Mouse (Mus musculus) kidney, postnatal 36 days (tissue): ENCODE results near the gene Rbmxl1.
"Not testable (repeated sequence)": the region's sequence is repeated elsewhere in the genome, so short reads cannot be mapped to it uniquely, and the experiment has no call there.

Experiments used
- DNase-seq, 2 experiments: peaks; one replicate each; pipeline ENCODE4 v3.0.0; 2021 to 2022; ENCODE audit warnings: mixed read lengths in 2 of 2

Rbmxl1 gene

DNA sequence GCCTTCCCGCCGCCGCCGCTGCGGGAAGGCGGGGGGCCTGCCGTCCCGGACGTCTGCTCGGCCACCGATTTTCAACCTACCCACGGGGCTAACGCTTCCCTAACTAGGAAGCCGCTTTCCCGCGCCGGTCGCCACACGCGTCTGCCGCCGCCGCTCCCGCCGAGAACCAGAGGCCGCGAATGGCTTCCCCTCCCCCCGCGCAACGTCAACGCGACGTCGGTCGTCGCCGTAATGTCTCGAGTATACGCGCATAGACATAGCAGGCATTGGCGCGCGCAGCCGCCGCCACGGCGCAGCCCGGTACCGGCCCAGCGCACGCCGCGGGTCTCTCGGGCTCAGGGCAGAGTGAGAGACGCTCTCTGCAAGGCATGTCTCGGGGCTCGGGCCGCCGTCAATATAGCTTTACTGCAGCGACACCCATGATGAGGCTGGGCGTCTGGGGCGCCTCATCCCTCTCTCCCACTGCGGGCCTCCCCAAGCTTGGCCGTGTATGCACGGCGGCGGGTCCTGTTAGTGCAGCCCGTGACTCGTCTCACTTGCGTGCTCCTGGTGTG is at the start of gene Rbmxl1:
Gene Rbmxl1, minus strand, starts transcription at position 180 of the 554 bp plus-strand sequence.
- DNase-seq, result peak; percentile 88 to 97

DNA sequence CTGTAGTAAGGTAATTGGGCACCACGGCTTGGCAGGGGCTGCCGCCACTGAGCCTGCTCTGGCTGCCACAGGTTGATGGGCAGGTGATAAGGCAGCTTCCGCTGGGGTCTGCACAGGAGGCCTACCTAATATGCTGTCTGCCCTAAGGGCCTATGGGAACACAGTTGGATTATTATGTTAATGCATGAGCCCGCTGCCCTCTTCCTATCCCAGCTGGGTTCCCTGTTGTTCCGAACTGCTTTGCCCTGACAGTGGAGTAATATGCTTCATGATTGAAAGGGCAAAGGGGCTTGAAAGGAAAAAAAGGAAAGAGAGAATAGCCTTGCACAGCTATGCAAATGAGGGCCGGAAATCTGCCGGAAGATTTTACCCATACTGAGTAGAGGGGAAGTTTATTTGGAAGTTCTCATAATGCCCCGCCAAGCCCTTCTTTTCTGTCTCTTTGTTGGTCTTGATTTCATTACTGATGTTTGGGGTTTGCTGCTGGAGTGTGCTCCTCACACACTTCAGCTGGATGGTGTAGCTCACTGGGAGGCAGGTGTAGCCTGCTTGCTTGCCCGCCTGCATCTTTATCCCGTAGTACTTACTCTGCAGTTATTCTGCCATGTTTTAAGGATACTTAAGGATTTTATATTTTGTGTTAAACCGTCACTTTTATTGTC is 48.2 kb upstream of the Rbmxl1 start:
- DNase-seq, result no peak

DNA sequence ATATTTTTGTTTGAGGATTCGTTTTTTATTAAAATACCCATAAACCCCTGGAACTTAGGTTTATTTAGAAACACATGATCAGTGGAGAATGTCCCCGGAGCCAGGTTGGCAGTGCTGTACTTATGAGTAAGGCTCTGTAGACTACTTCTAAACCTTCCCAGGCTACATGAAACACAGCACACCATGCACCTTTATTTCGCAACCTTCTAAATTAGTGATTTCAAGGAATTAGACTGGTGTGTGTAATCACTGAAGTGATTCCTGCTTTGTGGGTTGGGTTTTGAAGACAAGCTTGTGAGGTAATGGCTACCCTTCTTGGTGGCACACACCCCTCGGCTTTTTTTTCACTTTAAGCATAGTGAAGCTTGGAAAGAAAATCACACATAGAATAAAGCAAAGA is 47.1 kb upstream of the Rbmxl1 start:
- no peak for DNase-seq

DNA sequence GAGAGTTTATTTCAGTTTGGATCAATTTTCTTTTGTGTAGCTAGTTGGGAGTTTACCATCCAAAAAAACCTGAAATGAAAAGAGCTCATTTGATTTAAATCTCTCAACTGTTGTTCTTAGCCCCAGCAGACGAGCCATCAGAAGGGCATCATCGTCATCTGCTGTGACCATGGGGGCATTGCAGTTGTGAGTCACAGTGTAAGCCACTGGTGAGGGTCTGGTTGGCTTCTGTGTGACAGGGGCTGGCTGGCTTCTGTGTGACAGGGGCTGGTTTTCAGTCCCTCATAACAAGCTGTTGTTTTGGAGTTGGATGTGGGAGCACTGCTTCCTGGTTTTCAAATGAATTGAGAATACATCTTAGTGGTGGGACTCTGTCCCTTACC is 42.0 kb upstream of the Rbmxl1 start:
- DNase-seq, result no peak

DNA sequence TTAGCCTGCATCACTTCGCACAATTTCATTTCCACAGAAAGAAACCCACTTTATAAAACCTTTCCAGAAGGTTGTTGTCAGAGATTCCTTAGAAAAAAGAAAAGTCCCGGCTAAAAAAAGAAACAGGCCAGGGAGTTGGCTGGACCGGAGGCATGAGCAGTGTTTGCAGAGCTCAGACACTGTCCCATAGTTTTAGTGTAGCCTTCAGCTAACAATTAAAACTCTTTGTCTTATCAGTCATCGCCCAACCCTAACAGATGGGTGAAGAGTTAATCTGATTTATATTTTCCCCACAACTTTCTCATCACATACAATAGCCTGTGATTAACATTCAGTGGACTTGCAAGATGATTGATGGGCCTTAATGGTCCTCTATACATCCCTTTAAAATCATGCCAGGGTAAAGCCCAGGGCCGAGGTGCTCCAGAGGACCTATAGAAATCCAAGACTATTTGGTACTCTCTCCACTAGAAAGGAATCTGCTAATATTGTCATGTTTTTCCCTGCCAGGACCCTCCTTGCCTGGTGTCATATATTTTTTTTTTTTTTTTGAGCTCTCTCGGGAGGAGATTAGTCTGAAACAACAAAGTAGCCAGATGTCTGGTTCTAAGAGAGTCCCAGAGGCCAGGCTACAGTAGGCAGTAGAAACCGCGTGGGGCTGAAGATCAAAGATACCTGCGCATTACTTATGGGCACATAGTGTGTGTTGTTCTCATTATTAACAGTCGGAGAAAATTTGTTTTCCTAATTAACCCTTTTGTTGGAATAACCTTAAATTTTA is 41.5 kb upstream of the Rbmxl1 start:
- no peak for DNase-seq

DNA sequence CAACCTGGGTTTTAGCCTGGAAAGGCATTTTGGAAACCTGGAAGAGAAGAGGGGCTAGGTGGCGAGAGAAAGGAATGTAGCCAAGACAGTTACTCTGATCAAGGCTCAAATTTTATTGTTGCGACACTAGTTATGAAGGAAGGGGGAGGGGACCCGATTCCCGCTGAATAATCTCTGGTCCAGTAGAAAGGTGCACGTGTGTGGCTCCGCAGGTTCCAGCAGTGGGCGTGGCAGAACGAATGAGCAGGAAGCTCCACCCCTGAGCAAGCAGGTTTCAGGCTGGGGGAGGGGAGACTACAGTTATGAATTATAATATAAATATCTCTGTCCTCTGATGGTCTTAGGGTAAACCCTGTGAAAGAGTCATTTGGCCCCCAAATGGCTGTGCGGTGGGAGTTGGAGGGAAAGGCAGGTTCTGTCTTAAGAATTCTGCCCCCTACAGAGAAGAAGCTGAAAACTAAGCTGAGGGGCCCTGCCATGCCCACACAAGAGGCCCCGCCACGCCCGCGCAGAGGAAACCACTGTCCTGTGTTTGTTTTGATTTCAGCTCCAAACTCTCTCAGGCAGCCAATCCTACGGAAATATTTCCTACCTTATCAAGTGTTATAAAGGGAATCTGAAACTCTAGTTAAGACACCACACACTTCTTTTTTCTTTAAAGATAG is 36.6 kb upstream of the Rbmxl1 start:
- DNase-seq, result not testable (repeated sequence)

DNA sequence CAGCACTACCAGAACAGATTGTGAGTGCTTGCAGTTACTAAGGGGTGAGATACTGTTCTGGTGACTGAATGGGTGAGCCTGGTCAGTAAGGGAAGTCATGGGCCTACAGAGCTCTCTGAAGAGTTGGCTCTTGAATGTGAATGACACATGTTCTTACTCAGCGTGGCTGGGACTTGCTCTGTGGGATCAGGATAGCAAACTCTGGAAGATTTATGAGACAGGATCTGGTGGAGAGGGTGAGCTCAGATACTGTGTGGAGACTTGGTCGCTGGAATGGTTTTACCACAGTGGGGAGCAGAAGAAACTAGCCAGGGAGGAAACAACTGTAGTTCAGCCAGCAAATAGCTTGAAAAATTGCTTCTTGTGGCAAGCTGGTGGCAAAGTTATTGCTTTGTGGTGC is 35.8 kb upstream of the Rbmxl1 start:
- DNase-seq, result no peak

DNA sequence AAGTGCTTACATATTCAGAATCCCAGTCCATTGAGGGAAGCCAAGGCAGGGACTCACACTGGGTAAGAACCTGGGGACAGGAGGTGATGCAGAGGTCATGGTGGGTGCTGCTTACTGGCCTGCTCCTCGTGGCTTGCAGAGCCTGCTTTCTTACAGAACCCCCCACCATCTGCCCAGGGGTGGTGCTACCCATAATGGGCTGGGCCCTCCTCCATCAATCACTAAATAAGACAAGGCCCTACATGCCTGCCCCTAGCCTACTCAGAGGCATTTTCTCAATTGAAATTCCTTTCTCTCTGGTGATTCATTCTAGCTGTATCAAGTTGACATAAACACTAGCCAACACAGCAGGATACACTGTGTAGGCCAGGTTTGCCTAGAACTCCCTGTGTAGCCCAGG is 34.9 kb upstream of the Rbmxl1 start:
- DNase-seq, result no peak

DNA sequence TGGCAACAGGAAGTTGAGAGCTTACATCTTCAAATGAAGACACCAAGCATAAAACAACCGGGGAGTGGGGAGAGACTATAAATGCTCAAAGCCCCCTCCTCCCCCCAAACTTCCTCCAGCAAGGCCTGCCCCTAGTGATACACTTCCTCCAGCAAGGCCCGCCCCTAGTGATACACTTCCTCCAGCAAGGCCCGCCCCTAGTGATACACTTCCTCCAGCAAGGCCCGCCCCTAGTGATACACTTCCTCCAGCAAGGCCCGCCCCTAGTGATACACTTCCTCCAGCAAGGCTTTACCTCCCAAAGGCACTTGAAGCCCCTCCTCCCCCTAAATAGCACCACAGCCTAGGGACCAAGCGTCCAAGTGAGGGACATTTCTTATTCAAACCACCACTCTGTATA is 34.0 kb upstream of the Rbmxl1 start:
- not testable (repeated sequence) for DNase-seq

DNA sequence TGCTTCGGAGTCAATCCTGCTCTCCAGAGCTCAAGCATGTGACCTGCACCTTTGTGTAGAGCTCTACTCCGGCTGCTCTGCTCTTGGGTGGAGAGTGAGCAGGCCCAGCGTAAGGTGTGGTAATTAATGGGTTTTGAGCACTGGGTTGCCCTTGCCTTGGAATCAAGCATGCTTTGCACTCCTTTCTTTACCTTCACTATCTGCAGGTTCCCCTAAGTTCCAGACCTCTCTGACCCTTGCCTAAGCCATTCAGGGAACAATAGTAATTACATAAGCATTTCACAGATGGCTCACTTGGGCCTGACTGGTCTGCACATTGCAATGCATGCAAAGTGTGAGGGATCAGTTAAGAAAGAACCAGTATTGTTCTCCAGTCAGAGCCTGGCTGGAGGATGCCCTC is 29.1 kb upstream of the Rbmxl1 start:
- DNase-seq, result no peak

DNA sequence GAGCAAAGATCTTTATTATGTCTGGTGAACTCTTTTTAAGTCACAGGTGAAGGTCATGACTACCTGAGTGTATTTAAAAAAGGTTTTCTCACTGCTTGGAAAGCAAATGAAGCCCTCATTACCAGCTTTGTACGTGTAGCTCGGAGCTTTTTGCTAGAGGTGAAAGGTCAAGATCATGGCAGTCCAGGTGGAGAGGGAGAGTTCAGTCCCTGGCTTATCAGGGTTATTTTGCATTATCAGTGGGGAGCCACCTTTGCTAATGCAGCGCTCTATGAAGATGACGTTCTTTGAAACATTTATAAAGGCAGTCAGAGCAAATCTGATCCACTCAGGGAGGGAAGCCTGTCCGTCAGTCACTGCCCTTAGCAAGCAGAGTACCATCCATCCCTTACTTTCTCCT is 28.0 kb upstream of the Rbmxl1 start:
- DNase-seq, result no peak

DNA sequence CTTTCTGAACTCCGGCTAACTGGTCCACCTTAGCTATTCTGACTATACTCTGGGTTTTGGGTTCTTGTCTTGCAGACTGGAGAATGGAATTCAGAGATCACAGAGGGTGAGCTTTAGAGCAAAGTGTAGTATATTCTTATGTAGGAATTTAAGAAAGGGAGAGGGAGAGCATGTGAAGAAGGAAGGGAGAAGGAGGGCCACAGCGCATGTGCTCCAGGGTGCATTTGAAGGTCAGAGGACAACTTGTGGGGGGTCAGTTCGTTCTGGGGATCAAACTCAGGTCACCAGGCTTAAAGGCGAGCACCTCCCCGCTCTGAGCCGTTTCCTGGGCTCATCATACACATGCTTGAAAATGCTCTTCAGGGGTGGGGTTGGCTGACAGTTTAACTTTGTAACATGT is 25.3 kb upstream of the Rbmxl1 start:
- no peak for DNase-seq

DNA sequence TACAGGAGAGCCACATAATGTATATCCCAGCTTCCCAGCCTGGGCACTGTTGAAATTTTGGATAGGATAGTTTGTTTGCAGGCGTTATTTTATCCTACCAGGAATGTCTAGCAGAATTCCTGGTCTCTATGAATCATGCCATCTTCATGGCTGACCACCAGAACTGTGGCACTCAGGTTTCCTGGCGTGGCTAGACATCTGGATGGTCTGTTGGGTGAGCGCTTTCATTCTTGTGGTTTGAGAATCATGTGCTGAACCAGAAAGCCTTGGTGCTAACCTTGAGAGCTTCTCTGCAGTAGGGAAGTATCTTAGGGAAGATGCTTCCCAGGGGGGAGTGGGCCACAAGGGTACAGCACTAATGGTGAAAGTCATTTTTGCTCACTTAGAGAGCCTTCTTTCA is 6.4 kb upstream of the Rbmxl1 start:
- DNase-seq, result no peak

DNA sequence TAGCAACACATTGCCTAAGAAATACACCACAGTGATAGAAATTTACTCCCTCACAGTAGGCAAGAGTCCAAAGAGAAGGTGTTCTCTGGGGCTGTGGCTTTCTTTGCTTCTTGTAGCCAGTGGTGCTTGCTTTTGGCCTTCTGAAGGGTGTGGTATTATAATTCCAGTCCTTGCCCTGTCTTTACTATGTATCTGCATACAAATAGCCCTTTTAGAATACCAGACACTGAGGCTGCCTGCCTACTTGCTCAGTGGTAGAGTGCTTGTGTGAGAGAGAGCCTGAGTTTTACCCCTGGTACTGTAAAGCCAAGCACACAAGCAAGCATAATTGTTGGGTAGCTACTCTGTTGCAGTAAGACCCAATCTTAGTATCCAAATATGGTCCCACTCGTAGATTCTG is 6.0 kb upstream of the Rbmxl1 start:
- no peak for DNase-seq

DNA sequence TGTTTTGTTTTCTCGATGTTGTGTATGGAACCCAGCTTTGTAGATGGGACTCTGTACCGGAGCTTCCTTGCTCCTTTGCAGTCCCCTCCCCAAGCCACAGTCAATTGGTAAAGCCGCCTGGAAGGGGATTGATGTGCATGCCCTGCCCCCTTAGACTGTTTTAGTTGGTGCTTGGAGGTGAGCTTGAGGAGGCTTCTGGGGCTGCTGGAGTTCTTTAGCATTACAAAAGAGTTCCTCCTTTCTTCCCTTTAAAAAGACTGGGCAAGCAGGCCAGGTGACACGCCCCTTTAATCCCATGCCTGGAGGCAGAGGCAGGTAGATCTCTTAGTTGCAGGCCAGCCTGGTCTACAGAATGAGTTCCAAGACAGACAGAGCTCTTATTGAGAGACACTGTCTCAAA is 4.4 kb upstream of the Rbmxl1 start:
- no peak for DNase-seq

DNA sequence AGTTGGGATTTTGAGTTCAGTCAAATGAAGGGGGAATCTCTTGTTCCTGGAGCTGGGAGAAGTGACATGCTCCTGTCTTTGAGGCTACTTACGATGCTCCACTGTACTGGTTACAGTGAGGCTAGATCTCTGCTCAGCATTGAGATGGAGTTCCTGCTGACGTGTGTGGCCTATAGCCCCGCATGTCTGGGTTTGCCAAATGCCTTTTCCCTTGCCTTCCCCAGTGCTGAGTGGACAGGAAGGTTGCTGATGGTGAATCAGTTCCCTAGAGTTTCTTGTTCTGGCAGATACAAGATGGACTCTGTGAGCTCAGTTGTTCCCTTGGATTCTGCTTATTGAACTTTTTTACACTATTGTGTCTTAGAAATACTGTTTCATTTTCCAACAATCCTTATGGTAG is 2.2 kb upstream of the Rbmxl1 start:
- DNase-seq, result no peak

DNA sequence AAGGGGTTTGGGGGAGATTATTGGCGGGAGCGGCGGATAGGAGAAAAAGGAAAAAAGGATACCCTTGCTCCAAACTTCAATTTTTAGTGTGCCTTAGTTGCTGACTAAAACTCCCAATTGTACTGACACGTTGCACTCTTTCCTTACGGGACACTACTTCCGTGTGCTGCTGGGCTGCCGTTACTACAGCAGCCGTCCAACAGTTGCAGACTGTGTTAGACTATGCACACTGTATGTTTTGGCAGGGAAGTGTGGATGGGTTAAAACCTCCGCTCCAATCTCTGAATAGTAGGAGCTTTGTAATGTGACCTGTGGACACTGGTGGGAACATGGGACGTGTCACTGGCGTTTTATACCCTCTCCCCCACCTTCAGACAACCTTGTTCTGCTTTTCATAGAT is 1.4 kb upstream of the Rbmxl1 start:
- DNase-seq, result peak; percentile 5 to 25

DNA sequence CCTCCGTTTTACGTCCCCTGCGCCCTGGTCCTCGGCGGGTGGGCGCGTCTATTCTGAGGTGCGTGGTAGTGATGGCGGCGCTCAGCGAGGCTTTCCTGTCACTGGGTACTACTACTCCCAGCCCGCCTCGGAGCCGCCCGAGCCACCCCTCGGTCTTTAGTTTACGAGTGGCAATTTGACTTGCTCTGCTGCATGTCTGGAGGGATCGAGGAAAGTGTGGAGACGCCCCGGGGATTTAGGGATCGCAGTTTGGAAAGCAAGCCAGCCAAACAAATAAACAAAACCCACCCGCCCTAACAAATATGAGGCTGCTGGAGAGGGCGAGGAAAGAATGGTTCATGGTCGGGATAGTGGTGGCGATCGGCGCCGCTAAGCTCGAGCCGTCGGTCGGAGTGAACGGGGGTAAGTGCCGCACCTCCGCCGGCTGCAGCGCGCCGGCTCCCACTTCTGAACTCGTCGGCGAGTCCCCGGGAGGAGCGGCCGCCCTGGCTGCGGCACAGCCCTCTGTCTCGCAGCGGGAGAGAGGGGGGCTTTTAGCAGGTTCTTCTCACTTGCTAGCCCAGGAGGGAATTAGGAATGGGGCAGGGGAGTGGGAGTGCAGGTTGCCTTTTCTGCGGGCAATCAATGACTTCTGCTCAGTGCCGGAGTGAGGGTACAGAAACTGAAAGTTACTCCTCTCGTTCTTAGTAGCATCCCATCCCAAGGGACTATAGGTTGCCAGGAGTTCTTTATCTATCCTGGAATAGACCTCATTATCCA is 754 bp upstream of the Rbmxl1 start, which contains the start of gene Slc10a7:
Gene Slc10a7, plus strand, starts transcription at position 74 of the 759 bp plus-strand sequence.
- peak; percentile 86 to 91 for DNase-seq

DNA sequence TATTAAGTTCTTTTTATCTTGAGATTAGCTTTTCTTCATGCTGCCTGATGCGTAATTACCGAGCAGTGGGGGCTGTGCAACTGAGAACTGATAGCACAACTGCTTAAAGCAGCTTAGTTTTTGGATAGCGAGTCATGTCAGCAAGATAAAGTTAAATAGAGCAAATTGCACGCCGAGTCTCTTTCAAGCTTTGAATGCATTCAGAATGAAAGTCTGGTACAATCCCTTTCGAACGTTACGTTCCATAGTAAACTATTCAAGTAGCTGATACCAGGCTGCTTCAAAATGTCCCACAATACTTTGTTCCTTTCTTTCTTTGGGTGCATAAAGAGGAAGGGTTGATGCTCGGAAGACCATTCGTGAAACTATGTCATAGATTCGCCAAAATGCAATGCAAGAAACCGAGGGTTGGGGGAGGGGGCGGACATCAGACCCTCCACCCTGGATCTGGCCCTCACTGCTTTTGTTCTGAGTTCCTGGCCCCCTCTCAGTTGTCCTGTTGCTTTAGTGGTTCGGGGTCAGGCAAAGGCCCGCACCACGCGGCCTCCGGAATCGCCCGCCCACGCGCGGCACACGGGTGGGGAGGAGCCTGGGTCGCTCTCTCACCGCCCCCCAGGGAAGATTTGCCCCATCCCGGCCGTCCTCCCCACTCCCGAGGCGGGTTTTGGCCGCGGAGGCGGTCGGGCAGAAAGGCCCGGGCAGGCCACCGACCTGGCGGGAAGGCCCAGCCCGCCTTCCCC is 549 bp downstream of the Rbmxl1 start:
- DNase-seq, result peak in 1 of 2 experiments; percentile 39

DNA sequence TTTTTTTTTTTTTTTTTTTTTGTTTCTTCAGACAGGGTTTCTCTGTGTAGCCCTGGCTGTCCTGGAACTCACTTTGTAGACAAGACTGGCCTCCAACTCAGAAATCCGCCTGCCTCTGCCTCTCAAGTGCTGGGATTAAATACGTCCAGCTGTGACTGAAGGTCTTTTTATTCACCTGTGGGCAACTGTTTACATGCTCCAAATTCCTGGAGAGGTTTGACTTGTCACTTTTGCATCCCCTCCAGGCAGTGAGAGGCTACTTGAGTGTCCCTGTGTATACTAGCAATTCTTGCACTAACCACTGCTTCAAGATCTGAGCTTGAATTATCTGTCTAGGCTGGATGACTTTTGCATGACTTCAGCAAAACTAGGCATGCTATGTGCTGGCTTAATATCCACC is 6.0 kb downstream of the Rbmxl1 start:
- DNase-seq, result no peak

DNA sequence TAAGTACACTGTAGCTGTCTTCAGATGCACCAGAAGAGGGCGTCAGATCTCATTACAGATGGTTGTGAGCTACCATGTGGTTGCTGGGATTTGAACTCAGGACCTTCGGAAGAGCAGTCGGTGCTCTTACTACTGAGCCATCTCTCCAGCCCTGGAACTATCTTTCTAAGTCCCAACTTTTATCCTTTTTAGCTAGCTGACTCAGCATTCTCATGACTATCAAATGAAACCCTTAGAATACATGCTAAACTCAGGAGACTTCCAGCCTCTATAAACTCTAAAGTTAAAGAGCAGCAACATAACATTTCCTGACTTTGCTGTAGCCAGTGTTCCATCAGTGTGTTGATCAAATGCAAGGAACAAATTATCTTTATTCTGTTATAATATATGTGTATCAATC is 12.4 kb downstream of the Rbmxl1 start:
- DNase-seq, result not testable (repeated sequence)

DNA sequence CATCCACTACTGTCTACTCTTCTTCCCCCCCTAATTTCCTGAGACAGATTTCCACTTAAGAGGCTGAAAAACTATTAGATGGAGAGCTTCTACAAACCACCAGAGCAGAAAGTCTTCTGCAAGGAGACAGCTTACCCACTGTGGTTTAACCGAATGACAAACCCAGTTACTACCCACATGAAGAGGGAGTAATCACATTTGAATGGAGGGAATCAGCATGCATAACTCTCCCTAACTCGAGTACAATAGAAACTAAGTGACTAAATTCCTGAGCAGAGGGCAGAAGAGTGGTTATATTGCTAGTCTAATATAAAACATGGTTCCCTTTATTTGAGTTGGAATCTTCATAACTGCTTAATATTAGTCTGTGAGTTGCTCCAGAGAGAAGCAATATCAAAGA is 15.7 kb downstream of the Rbmxl1 start:
- no peak for DNase-seq
